Mouse (Mus musculus) lung, postnatal 0 days (tissue): ENCODE data around the gene Trip11. TPM values are rescaled to one million over a fixed set of nuclear protein-coding genes. Genes with fewer than 3 reads are reported as not detected.
"Not testable (repeated sequence)": the region's sequence is repeated elsewhere in the genome, so short reads cannot be mapped to it uniquely, and the experiment has no call there.

Experiments
- ATAC-seq: fragments of 200-750 bp; cut with Nextera tagmentation; 2 replicates; pipeline ENCODE4 v1.8.0; 2017; ENCODE audit warnings: moderate library complexity
- DNase-seq: peaks from one replicate; pipeline ENCODE4 v3.0.0-alpha.2; 2016; ENCODE audit warnings: low spot score
- H3K27ac ChIP-seq: fragments of 300-500 bp; sonication (generic); 2 replicates; pipeline ENCODE4 v1.5.1; 2014; ENCODE audit warnings: antibody characterized with exemption, mild to moderate bottlenecking, low read length, mixed read lengths
- H3K27me3 ChIP-seq: fragments of 300-500 bp; sonication (generic); replicated peaks from 2 replicates; pipeline ENCODE4 v1.6.1; 2014; ENCODE audit warnings: low read length, mixed read lengths; ENCODE audit not compliant: insufficient read depth
- H3K36me3 ChIP-seq: fragments of 300-500 bp; sonication (generic); 2 replicates; pipeline ENCODE4 v1.6.1; 2014; ENCODE audit warnings: low read length, mixed read lengths; ENCODE audit not compliant: insufficient read depth
- H3K4me1 ChIP-seq: fragments of 300-500 bp; sonication (generic); 2 replicates; pipeline ENCODE4 v1.6.1; 2014; ENCODE audit warnings: antibody characterized with exemption, low read depth, low read length, mixed read lengths; ENCODE audit not compliant: insufficient read depth
- H3K4me2 ChIP-seq: fragments of 300-500 bp; sonication (generic); replicated peaks from 2 replicates; pipeline ENCODE4 v1.6.1; 2014; ENCODE audit warnings: low read depth, mild to moderate bottlenecking, low read length, moderate library complexity, mixed read lengths
- H3K4me3 ChIP-seq: fragments of 300-500 bp; sonication (generic); 2 replicates; pipeline ENCODE4 v1.5.1; 2014; ENCODE audit warnings: low read depth, low read length
- H3K9ac ChIP-seq: fragments of 300-500 bp; sonication (generic); replicated peaks from 2 replicates; pipeline ENCODE4 v1.6.1; 2014; ENCODE audit warnings: low read depth, mild to moderate bottlenecking
- H3K9me3 ChIP-seq: fragments of 300-500 bp; sonication (generic); 2 replicates; pipeline ENCODE4 v1.6.1; 2016; ENCODE audit warnings: low read length, mixed read lengths
- CTCF ChIP-seq: IDR thresholded peaks from 2 replicates; pipeline ENCODE4 v1.5.1; 2016; ENCODE audit warnings: antibody characterized with exemption, mild to moderate bottlenecking
- EP300 ChIP-seq: IDR thresholded peaks from 2 replicates; pipeline ENCODE4 v1.6.1; 2016; ENCODE audit warnings: antibody characterized with exemption, mild to moderate bottlenecking, control low read depth
- WGBS: fragments of 180-500 bp; shearing (Covaris S2); extraction: QIAGEN DNeasy Blood & Tissue Kit; methylation state at CpG from one replicate; pipeline ENCODE4 v1.1.7; 2014; 5-methylcytosine and 5-hydroxymethylcytosine counted together
- polyA plus RNA-seq: library from polyadenylated mRNA; unstranded; fragments of >200 nt; fragmentation: Nextera tagmentation; extraction: Ambion mirVana; gene quantifications from 2 replicates; pipeline ENCODE4 v1.2.1, GENCODE M21; 2015

Trip11 gene
- polyA plus RNA-seq: 30.8 and 33.4 TPM in 2 replicates

- ATAC-seq (peak; percentile 97), DNase-seq (peak; percentile 95)
- H3K4me3 ChIP-seq: peak within 1 kb of the TSS; percentile 87
- WGBS: under 1% methylated on average over 69 of the region's 69 CpGs
- H3K27me3 ChIP-seq: no peaks in the 10 kb centered on the region
- H3K9ac ChIP-seq: peak within 1 kb of the TSS; percentile 89
- H3K27ac ChIP-seq: peak within 1 kb of the TSS; percentile 94
- H3K4me2 ChIP-seq: peak within 1 kb of the TSS; percentile 75
- no peaks in the 10 kb centered on the region for H3K9me3 ChIP-seq
- H3K4me1 ChIP-seq: peaks cover 8% of the 10 kb centered on the region; the same call in 1 of the 2 replicates
- TF ChIP-seq CTCF (peak; percentile 1; the same call in 1 of the 2 replicates), EP300 (no peak)
- no peaks in the 10 kb centered on the region for H3K36me3 ChIP-seq
Observed at GRCm38 (mm10) chr12:101912626-101913490, at the start of gene Trip11. TSS of gene Trip11 (minus strand) at chr12:101913267.

- H3K9ac ChIP-seq: not testable (repeated sequence)
Observed at GRCm38 (mm10) chr12:101958960-101959780, 46.1 kb upstream of the Trip11 start.

DNA sequence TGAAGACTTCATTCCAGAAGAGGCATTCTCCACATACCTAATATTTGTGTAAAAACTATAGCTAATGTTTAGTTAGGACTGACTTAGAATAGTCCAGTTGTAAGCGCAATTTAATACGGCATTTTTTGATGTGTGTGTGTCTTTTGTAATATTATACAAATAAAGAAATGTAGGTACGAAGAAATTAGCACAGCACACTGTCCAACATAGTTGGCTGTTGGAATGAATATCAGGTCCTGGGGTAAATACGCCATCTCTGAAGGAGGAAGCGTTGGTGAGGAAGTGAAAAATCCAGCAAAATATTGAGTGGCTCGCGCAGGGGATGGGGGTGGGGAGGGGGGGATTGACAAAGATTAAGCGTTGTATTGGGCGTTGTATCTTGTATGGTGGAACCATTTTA is 45.5 kb upstream of the Trip11 start:
- no peak for TF ChIP-seq EP300
- TF ChIP-seq CTCF: no peak
- no peaks in the 10 kb centered on the region for H3K36me3 ChIP-seq
- H3K27me3 ChIP-seq: no peaks in the 10 kb centered on the region
- peak overlapping the region; percentile 48 for H3K4me2 ChIP-seq
- H3K4me3 ChIP-seq: peak overlapping the region; percentile 14; the same call in 1 of the 2 replicates
- ATAC-seq (no peak), DNase-seq (no peak)
- H3K9me3 ChIP-seq: no peaks in the 10 kb centered on the region
- peak overlapping the region; percentile 12; the same call in 1 of the 2 replicates for H3K27ac ChIP-seq
- 0 out of 2 replicates have a peak overlapping the region, but pooled peaks have one; percentile 8 for H3K9ac ChIP-seq
- 32% methylated on average over 9 of the region's 9 CpGs for WGBS
- H3K4me1 ChIP-seq: peaks cover 9% of the 10 kb centered on the region; the same call in 1 of the 2 replicates

More at GRCm38 (mm10) chr12:101958960-101959780, 46.1 kb upstream of the Trip11 start:
- WGBS: 84% methylated on average over 5 of the region's 5 CpGs
- DNase-seq, H3K36me3 ChIP-seq, H3K4me1 ChIP-seq, ATAC-seq, H3K27ac ChIP-seq, H3K9me3 ChIP-seq, H3K27me3 ChIP-seq: not testable (repeated sequence)
- Histone ChIP-seq H3K4me2 (peak overlapping the region; percentile 48), H3K4me3 (peak overlapping the region; percentile 14; the same call in 1 of the 2 replicates)

GRCm38 (mm10) chr12:101957942-101958544 is 45.0 kb upstream of the Trip11 start, which contains the start of gene Atxn3:
TSS of gene Atxn3 (minus strand) at chr12:101958246.
- DNase-seq: peak; percentile 98
- no peaks in the 10 kb centered on the region for H3K27me3 ChIP-seq
- TF ChIP-seq CTCF (peak; percentile 87), EP300 (no peak)
- H3K27ac ChIP-seq: peak within 1 kb of the TSS; percentile 83
- peak within 1 kb of the TSS; percentile 75 for H3K4me2 ChIP-seq
- H3K9ac ChIP-seq: peak within 1 kb of the TSS; percentile 73
- WGBS: under 1% methylated on average over 52 of the region's 54 CpGs
- no peaks in the 10 kb centered on the region for H3K36me3 ChIP-seq
- peak within 1 kb of the TSS; percentile 98 for H3K4me3 ChIP-seq
- peak; percentile 100 for ATAC-seq
- H3K4me1 ChIP-seq: peaks cover 9% of the 10 kb centered on the region; the same call in 1 of the 2 replicates
- no peaks in the 10 kb centered on the region for H3K9me3 ChIP-seq

GRCm38 (mm10) chr12:101957079-101957941 is 44.2 kb upstream of the Trip11 start:
- H3K4me1 ChIP-seq: peaks cover 9% of the 10 kb centered on the region; the same call in 1 of the 2 replicates
- peak overlapping the region; percentile 98 for H3K4me3 ChIP-seq
- 4% methylated on average over 26 of the region's 26 CpGs for WGBS
- H3K4me2 ChIP-seq: peak overlapping the region; percentile 75
- no peaks in the 10 kb centered on the region for H3K27me3 ChIP-seq
- DNase-seq (peak; percentile 36), ATAC-seq (peak; percentile 2)
- peak overlapping the region; percentile 83 for H3K27ac ChIP-seq
- peak overlapping the region; percentile 73 for H3K9ac ChIP-seq
- H3K36me3 ChIP-seq: no peaks in the 10 kb centered on the region
- no peaks in the 10 kb centered on the region for H3K9me3 ChIP-seq
- TF ChIP-seq EP300 (no peak), CTCF (no peak)

DNA sequence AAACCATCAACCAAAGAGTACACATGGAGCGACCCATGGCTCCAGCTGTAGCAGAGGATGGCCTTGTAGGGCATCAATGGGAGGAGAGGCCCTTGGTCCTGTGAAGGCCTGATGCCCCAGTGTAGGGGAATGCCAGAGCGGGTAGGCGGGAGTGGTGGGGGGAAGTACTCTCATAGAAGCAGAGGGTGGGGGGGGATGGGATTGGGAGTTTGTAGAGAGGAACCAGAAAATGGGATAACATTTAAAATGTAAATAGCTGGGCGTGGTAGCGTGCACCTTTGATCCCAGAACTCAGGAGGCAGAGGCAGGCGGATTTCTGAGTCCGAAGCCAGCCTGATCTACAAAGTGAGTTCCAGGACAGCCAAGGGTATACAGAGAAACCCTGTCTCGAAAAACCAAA is 42.8 kb upstream of the Trip11 start:
- H3K9me3 ChIP-seq, H3K4me3 ChIP-seq, H3K9ac ChIP-seq, DNase-seq, H3K4me2 ChIP-seq, H3K4me1 ChIP-seq, ATAC-seq, H3K27me3 ChIP-seq, H3K36me3 ChIP-seq, H3K27ac ChIP-seq: not testable (repeated sequence)
- 97% methylated on average over 8 of the region's 8 CpGs for WGBS
